Mouse (Mus musculus) spleen, adult 2 months (tissue): ENCODE measurements at regions not wholly inside any gene's neighbourhood (a gene's known extent, or its start where the extent isn't known, plus 50 kb on each side); places are given as distances from the start of the nearest gene placed in this dataset.

Source experiments
- CTCF ChIP-seq: fragments of 200-500 bp; IDR thresholded peaks from 2 replicates; pipeline ENCODE4 v1.5.1; 2011; ENCODE audit warnings: mild to moderate bottlenecking, inconsistent platforms; ENCODE audit not compliant: insufficient read depth, insufficient read length, insufficient replicate concordance; ENCODE audit errors: extremely low read depth
- POLR2A ChIP-seq: fragments of 200-500 bp; IDR thresholded peaks from 2 replicates; pipeline ENCODE4 v1.6.1; 2011; ENCODE audit warnings: low read depth, low read length, inconsistent platforms

- TF ChIP-seq POLR2A = no peak
- peak; percentile 12; the same call in 1 of the 2 replicates for TF ChIP-seq CTCF
Observed at GRCm38 (mm10) chr2:50830056-50830720, 318.7 kb downstream of the Rnd3 start.
